Mouse (Mus musculus): ENCODE data around the gene Anln.
A peak's percentile ranks its signal among the peaks of the same experiment; 100 is the strongest.
"Not testable (repeated sequence)": the region's sequence is repeated elsewhere in the genome, so short reads cannot be mapped to it uniquely, and the experiment has no call there.

The Anln gene

GRCm38 (mm10) chr9:22314066-22314465 lies 74.9 kb downstream of the Anln start:
- no peak for DNase-seq

- no peak for DNase-seq
These were observed 75.8 kb downstream of the Anln start for GRCm38 (mm10) chr9:22313218-22313617.

- DNase-seq, result no peak
These were observed 79.3 kb downstream of the Anln start for GRCm38 (mm10) chr9:22309651-22310050.

- not testable (repeated sequence) for DNase-seq
These were observed 81.1 kb downstream of the Anln start for GRCm38 (mm10) chr9:22307920-22308262.

GRCm38 (mm10) chr9:22307156-22307919 lies 81.7 kb downstream of the Anln start, which contains the start of gene Zfp810:
Gene Zfp810, minus strand, starts transcription at chr9:22307648.
- DNase-seq, result peak; percentile 90

- DNase-seq, result no peak
These were observed 82.3 kb downstream of the Anln start for GRCm38 (mm10) chr9:22306726-22307125.

GRCm38 (mm10) chr9:22302199-22302598 lies 86.8 kb downstream of the Anln start:
- DNase-seq, result no peak
